Mouse (Mus musculus) thymus, postnatal 25 days (tissue): ENCODE measurements around the gene Tas2r107.
"Not testable (repeated sequence)": the region's sequence is repeated elsewhere in the genome, so short reads cannot be mapped to it uniquely, and the experiment has no call there.

ENCODE experiments used
- DNase-seq: peaks from one replicate; pipeline ENCODE4 v3.0.0; 2022

Gene Tas2r107

GRCm38 (mm10) chr6:131660049-131660448, at the start of gene Tas2r107:
Gene Tas2r107 (minus strand): TSS chr6:131660149.
- no peak for DNase-seq

DNA sequence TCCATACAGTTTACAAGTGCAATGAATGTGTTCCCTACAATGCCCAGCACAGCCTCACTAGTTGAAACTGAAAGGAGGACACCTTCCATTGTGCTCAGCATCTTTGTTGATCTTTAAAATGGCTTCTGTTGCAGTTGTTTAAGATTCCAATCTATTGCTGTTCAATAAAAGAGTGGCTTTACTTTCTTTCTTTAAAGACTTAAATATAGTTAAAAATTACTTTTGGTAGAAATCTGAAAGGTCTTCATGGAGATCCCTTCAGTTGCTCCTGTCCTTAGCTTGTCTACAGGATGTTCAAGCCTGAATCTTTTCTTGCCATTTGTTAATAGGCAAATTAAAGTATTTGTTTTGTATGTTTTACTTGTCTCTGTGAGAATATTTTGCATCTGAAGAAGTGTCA, 30.0 kb upstream of the Tas2r107 start, which contains the start of gene Tas2r114:
TSS of gene Tas2r114 (minus strand) at position 101 of the 400 bp plus-strand sequence.
- no peak for DNase-seq

GRCm38 (mm10) chr6:131687395-131687794, 27.4 kb upstream of the Tas2r107 start, which contains the start of gene Tas2r105:
Gene Tas2r105 (minus strand): TSS chr6:131687495.
- DNase-seq: no peak

DNA sequence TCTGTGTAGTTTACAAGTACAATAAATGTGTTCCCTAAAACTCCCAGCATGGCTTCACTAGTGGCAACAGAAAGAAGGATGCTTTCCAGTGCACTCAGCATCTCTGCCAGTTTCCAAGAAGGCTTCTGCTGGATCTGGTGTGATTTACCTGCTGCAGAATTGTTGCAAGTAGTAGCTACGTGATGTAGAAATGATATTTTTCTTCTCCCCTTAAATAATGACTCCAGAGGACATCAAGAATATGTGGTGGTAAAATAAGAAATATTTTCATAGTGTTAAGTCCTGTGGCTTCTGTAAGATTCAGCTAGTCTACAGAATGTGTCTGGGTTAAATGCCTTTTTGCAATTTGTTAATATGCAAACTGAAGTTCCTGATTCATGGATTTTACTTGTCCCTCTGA, 25.7 kb upstream of the Tas2r107 start, which contains the start of gene Tas2r104:
TSS of gene Tas2r104 (minus strand) at position 101 of the 400 bp plus-strand sequence.
- no peak for DNase-seq

DNA sequence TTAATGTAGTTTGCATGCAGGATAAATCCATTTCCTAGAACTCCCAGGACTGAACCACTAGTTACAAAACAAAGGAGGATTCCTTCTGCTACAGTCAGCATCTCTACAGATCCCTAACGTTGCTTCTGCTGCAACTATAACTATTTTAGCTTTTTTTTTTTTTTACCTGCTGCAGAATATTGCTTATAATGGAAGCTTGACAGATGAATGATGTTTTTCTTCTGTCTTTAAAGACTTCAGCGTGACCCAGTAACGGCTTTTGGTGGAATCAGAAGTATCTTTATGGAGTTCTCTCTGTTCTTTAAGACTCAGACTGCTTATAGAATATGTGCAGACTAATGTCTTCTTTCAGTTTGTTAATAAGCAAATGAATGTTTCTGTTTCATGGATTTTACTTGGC, 18.8 kb upstream of the Tas2r107 start, which contains the start of gene Tas2r106:
TSS of gene Tas2r106 (minus strand) at position 101 of the 400 bp plus-strand sequence.
- no peak for DNase-seq

DNA sequence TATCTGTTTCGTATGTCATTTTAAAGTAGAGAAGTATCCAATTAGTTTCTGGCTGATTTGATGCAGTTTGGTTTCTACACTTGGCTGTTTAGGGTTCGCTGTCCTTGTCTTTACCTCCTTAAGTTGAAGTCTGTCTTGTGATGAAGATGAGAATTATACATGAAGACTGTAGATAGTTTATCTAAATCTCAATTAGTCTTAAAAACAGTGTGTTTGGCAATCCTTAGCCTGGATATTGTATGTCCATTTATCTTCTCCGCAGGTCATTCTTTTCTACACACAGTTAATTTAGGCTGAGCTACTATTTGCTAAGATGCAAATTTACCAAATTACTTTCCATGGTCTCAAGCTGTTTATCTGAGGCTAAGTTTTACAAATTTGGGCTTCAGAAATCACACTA, 29.1 kb downstream of the Tas2r107 start, which contains the start of gene Tas2r130:
TSS of gene Tas2r130 (minus strand) at position 101 of the 400 bp plus-strand sequence.
- DNase-seq: no peak

DNA sequence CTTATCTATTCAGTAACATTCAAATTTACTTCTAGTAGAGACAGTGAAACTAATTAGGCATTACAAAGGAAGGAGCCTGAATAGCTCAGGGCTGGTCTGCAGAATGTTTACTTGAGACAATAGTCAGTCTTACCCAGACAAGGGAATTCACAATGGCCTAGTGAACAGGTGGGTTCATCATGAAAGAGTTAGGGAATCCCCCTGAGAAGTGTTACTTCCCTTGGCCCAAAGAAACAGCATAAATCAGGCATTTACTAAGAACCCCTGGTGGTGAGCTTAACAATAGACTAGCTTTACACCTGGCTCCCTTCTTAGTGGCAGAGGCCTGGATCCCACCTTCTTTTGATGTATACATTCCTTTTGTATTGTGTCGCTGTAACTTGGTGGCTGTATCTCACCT, 50.0 kb downstream of the Tas2r107 start:
- DNase-seq: not testable (repeated sequence)
